Mouse (Mus musculus): ENCODE measurements around the gene Saysd1.

- no peak for TF ChIP-seq CTCF (IDR thresholded peaks at IDR 0.05; ENCODE audit: borderline replicate concordance, extremely low read depth, insufficient read depth, insufficient read length)
- TF ChIP-seq POLR2A (IDR thresholded peaks at IDR 0.05; ENCODE audit: borderline replicate concordance, extremely low read depth, insufficient read depth, insufficient read length, poor library complexity, severe bottlenecking) = no peak
Observed at GRCm38 (mm10) chr14:20180751-20181162, 42.4 kb upstream of the Saysd1 start.

All from brain, embryonic 14.5 days (tissue).